Mouse (Mus musculus) CD4-positive helper T cell, adult 2 months (primary cell): ENCODE data around the gene Ltbp2.

ENCODE experiments used
- DNase-seq: peaks from one replicate; pipeline ENCODE4 v3.0.0-alpha.2; 2012; ENCODE audit warnings: low read depth, missing footprints, low spot score

Gene Ltbp2

DNA sequence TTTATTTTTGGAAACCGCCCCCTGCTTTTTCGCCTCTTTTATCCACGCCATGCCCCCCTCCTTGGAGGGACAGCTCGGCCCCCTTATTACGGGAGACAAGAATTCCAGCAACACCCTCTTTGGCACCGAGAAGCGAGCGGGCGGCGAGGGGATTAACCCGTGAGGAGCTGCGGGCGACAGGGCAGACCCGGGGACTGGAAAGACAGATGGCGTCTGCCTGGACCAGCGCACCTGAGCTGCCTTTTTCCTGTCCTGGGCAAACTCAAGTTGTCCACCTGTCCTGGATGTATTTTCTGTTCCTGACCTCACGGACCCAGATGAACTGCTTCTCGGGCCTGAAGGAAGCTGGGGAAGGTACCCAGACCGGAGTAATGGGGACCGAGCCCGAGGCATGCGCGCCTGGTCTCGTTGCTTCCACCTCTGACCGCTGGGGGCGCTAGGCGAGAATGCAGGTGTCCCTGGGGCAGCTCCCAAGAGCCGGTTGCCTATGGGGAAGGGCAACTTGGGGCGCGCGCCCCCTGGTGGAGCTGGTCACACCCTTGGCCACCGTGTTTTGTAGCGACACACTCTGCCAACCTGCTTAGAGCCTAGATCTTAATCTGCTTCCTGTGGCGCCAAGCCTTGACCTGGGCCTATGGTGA is at the start of gene Ltbp2:
TSS of gene Ltbp2 (minus strand) at position 52 of the 641 bp plus-strand sequence.
- peak; percentile 84 for DNase-seq

DNA sequence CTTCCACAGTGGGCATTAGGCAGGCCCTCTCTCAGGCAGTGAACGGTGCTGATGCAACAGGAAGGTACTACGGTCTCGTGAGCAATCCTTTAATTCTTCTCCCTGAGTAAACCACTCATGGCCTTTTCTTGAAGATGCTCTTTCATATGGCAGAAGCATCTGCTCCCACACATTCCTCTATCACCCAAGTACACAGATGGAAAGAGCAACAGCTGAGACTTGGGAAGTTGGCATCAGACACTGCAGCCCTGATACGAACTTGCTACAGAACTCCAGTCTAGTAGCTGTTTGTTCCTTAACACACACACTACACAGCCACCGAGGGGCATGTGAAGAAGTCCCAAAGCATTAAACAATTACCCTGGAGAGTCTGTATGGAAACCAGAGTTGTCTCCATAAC is 48.0 kb upstream of the Ltbp2 start:
- no peak for DNase-seq

DNA sequence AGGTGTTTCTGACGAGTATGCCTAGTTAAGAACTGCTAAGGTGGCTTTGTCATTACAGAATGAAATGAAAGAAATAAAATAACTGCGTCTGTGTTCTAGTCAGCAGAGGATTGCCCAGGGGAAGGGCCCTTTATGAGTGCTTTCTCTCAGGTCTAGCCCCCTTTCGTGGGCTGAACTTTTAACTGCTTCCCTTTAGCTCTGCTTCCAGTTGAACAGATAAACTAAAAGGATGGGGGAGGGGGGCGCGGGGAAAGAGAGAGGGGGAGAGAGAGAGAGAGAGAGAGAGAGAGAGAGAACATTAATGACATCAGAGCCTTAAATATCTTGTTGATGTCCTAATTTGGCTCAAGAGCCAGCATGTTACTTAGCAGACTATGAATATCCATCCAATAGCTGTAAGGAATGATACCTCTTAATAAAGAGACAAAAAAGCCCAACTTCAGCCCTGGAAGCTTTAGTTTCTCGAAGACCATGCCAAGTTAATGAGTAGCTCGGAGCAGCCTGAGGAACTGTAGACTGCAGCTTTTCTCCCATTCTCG is 45.6 kb upstream of the Ltbp2 start:
- no peak for DNase-seq

DNA sequence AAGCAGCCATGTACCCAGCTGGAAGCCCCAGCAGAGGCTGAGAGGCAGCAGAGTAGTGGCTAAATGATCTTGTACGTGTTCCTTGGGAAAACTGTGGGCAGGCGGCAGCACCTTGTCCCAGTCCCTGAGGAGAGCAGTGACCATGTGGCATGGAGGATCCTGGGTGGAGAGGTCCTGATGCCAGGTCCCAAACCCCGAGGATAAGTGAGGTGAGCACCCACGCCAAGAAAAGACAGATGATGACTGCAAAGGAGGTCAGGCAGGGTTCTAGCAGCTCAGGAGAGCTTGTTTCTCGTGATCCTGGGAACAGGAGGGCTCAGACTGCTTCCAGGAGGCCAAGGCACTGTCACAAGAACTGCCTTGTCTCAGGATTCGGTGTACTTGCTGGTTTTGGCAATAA is 42.5 kb upstream of the Ltbp2 start:
- DNase-seq = no peak

- no peak for DNase-seq
Measured at GRCm38 (mm10) chr12:84917799-84918198, 41.5 kb upstream of the Ltbp2 start.

DNA sequence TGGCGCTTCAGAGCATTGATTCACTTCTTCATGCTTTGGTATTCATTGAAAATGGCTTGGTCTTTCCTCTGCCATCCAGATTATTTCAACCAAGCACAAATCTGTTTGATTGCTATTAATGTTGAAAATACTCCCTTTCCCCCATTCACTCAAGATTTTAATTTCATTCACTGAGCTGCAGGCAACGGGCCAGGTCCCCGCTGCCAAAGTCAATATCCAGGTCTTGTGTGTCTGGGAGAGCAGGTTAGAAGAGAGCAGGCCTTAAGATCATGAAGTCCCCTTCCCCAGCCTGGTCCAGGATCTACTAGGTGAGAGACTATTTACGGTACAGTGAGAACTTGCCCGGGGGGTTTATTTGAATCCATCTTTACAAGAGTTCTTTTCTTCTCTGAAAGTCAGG is 38.6 kb upstream of the Ltbp2 start:
- DNase-seq = no peak

DNA sequence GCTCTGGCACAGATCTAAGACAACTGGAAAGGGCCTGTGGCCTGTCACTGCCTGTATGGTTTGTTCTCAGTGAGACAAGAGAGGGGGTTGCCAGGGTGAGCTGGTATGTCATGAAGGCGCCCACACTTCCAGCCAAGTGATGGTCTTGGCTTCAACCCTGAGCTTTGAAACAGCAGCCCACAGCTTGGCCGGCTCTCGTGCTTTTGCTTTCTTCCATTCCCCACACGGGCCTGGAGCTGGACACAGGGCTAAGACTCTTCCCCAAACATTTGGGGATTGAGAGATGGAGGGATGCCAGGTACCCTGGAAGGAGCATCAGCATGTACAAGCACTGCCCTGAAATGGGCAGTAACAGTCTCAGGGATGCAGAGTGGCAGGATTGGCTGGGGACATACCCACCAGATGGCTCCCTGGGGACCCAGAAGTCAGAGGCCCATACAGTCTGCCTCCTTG is 36.3 kb upstream of the Ltbp2 start:
- no peak for DNase-seq

DNA sequence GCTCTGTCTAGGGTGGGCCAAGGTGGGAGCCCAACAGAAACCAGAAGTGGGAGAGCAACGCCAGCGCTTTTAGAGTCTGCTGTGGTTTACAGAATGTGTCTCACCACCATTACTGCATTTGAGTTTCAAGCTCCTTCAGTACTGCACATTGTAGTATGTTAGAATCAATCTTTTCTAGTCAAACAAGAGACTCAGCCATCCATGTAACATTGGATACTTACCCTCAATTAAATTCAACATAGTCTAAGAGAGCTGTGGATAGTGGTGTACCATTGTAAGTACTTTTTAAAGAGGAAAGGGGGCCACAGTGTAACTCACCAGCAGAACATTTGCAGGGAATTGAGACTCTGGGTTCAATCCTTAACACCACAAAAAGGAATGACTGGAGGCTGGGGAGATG is 35.3 kb upstream of the Ltbp2 start:
- DNase-seq = no peak

DNA sequence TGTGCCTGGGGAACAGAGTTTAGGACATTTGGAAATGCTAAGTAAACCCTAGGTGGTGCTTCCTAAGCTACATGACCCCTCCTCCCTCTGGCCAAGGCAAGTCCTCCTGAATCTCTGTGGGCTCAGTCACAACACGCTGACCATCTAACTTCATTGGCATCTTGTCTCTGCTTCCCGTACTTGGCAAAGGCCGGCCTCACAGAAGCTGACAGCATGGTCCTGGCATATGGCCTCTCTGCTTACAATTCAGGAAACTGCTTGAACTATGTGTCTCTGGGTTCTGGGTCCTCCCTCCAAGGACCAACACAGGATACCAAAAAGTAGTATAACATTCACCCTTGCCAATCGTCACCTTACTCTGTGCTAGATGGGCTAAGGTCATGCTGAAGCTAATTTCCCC is 33.7 kb upstream of the Ltbp2 start:
- DNase-seq = no peak

DNA sequence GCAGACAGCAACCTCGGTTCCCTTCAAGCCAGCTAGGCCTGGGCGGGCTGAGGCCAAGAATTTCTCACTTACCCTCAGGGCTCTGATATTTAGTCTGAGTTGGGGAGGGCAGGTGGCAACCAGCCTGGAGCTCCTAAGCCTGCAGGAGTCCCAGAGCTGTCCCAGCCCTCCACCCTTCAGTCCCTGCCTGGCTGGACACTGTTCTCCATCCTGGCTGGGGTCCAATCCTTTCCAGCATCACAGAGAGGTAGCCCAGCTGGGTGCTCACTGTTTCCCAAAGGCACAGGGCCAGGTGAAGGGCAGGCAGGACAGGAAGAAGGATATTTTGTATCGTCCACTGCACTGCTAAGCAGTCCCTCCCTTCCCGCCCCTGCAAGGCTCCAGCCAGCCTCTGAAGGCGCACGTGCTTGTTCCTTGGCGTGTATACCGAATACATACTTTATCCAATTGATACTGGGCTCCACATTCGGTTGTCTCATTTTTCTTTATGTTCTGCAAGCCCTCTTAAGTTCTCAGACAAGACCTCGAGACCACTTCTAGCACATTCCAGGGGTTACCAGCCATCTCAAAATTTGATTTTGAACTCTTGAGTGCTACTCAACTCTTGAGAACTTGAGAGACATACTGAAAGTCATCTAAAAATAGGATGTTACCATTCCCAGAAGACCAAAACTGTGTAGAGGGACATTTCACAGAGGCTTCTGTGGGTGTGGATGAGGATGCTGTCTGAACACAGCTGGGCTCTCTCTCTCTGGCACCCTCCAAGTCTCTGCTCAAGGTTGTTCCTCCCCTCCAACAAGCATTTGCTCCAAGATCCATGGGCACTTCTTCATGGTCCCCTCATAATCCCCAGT is 31.5 kb upstream of the Ltbp2 start:
- DNase-seq = no peak

- DNase-seq = no peak
Measured at GRCm38 (mm10) chr12:84907024-84907626, 30.8 kb upstream of the Ltbp2 start.

- DNase-seq = no peak
Measured at GRCm38 (mm10) chr12:84904399-84904798, 28.1 kb upstream of the Ltbp2 start.

GRCm38 (mm10) chr12:84900317-84900716 is 24.0 kb upstream of the Ltbp2 start:
- DNase-seq = no peak

DNA sequence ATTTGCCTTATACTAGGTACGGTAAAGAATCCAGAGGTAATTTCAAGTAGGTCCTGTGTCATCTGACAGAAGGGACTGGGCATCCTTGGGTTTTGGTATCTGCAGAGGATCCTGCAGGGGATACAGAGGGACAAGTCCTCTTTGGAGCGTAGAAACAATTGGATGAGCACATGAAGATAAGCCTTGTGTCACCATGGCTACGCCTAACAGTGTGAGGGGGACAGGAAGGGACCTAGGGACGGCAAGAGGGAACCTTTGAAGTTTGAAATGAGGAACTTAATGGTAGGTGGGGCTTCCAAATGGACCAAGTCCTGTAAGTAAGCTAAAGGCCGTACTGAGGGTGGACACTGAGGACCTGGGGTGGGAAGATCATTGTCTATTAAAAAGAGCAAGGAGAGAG is 21.0 kb upstream of the Ltbp2 start:
- no peak for DNase-seq

GRCm38 (mm10) chr12:84896235-84896634 is 19.9 kb upstream of the Ltbp2 start:
- no peak for DNase-seq

DNA sequence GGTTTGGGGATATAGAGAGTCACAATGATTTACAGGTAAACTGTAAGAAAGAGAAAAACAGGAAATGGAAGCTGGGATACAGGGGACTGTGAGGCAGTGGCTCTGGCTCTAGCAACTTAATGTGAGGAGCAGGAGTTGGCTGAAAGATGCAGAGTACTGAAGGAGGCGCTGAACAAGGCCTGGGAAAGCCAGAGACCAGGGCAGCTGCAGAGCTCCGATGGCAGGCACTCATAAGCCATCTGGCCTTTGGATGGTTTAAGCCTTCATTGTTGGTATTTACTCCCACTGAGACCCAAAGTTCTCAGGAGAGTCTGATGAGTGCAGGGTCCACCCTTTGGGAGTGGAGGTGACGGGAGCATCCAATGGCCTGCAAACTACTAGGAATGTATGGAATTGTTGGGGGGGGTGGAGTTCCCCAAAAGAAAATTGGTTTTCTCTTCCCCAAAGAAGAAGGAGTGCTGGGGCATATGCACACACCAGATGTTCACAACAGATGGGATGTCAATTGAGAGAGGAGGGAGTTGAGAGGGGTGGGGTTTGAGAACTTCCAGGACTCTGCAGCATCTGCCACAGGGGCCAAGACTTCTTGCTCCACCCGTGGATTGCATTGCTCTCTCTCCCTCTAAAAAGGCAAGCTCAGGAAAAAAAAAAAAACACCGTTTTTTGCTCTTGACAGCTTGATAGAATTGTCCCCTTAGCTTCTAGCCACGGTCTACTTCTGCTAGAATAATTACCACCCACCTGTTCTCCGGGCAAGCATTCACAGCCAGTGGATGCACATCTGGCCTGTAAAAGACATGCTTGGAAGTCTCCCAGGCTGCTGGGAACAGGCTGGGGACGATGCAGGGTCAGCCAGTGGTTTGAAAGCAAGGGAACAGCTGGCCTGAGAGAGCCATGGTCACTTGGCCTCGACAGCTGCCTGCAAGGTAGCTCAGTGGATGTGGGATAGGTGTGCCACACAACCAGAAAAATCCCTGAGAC is 17.6 kb upstream of the Ltbp2 start:
- no peak for DNase-seq

DNA sequence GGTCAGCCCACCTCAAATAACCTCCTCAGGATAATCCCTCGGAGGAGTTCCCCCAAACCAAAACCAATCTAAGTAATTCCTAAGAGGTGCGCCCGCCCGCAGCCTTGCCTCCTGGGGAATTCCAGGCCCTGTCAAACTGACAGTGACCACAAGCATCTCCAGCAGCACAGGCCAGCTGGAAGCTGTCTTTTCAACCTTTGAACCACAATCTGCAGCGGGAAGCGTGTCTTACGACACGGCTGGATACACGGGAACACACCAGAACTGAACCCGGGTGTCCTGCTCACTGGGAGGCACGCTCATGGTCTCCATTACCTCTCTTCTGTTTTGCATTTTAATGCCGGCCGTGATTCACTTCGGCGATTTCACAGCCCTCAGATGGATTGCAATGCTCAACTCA is 14.0 kb upstream of the Ltbp2 start:
- no peak for DNase-seq

GRCm38 (mm10) chr12:84885107-84885876 is 9.0 kb upstream of the Ltbp2 start:
- DNase-seq = no peak

DNA sequence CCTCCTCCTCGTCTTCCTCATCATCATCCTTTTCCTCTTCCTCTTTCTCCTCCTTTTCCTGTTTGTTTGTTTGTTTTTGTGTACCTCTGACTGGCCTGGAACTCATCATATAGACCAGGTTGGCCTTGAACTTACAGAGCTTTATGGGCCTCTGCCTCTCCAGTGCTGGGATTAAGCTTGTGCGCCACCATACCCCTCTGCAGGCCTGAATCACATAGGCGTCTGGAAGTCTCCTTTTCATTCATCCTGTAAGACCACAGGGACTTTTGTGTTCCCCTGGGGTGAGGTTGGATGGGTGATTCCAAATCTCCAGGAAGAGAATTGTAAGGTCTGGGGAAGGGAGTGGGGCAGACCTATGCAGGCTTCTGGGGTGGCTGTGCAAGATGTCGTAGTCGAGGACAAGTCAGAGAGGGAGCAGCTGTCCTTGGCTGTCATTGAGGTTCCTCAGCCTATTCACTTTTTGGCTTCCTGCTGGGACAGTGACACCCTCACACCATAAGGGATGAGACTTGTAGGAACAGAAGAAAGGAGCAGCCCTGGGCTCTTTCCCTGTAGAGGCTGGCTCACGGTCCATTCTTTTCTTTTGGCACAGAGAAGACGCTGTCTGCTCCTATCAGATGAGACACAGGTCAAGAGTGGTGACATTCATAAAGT is 8.2 kb upstream of the Ltbp2 start:
- peak; percentile 39 for DNase-seq

GRCm38 (mm10) chr12:84882796-84883195 is 6.5 kb upstream of the Ltbp2 start:
- peak; percentile 22 for DNase-seq
